Mouse (Mus musculus) skeletal muscle tissue, adult 2 months (tissue): Measurements from ENCODE around the gene Prkce.
A peak's percentile ranks its signal among the peaks of the same experiment; 100 is the strongest.
"Not testable (repeated sequence)": the region's sequence is repeated elsewhere in the genome, so short reads cannot be mapped to it uniquely, and the experiment has no call there.

ENCODE experiments used
- DNase-seq: peaks from one replicate; pipeline ENCODE4 v3.0.0-alpha.2; 2012; ENCODE audit warnings: low read depth, low spot score

Prkce gene

DNA sequence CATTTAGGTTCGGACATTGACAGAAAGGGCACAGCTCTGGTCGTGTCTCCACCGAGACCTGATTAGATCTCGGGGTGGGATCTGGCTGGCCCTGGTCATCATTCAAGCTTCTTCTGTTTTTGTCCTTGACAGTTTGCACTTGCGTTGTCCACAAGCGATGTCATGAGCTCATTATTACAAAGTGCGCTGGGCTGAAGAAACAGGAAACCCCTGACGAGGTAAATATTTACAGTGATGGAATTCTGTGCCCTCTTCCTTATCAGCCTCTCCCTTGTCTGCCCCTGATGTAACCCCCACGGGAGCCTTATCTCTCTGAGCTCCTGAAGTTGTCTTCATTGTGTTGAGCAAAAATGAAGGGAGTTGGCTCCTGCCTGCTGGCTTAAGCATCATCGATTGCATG, 309.1 kb downstream of the Prkce start:
- DNase-seq = no peak

DNA sequence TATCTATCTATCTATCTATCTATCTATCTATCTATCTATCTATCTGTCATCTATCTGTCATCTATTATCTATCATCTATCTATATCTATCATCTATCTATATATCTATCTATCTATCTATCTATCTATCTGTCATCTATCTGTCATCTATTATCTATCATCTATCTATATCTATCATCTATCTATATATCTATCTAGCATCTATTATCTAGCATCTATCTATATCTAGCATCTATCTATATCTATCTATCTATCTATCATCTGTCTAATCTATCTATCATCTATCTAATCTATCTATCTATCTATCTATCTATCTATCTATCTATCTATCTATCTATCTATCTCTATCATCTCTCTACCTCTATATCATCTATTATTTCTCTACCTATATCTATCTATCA, 309.8 kb downstream of the Prkce start:
- not testable (repeated sequence) for DNase-seq

DNA sequence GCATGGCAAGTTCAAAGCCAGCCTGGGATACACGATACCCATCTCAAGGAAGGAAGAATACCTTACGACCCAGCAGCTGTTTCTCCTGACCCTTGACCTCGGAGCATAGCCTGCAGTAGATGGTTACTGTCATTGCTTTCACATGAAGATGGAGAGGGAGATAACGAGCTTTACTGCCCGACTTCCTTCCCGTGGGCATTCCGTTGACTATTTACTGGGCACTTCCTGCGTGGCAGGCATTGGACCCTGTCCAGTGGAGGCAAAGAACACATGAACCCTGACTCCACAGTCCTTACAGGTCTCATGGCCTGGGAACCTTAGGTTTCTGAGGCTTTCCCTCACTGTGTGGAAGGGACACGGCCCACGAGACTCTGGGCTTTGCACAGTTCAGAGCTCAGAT, 311.8 kb downstream of the Prkce start:
- DNase-seq = no peak

DNA sequence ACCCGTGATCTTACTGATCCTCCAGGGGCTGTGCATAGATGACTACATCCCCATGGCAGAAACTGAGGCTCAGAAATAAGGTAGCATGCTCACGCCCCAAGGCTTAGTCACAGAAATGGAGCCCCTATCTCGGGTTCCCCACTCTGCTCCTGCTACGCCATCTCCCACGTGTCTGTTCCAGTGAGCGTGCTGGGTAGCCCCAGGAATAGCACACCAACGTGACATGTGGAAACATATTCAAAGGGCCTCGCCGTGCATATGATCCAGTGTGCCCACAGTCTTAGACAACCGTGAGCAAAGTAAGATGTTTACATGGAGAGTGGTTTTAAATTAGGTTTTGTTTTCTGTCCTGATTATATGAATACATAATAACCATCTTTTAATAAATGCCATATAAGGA, 315.1 kb downstream of the Prkce start:
- no peak for DNase-seq

DNA sequence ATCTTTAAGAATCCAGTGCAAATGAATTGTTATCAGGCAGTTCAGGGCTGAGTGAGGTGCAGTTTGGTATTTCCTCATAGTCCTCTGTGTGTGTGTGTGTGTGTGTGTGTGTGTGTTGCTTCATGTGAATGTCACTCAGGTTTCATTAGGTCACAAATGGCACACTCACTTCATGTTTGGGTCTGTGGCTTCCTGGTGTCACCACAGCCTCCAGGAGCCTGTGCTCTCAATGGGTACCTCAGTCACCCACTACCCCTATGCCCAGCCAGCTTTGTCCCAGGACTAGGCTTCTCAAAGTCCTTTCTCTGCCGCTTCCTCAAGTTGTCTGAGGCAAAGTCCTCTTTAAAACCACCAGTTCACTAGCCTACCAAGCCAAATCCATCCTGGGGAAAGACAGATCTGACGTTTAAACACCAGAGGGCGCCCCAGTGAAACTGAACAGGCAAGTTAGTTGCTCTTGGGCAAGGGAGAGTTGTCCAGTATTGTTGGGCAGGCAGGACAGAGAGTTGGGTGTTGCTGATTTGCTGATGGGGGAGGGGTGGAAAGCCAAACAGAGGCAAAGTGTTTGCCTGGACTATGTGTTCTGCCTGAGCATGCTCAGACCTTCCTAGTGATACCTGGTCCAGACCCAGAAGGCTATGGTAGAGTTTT, 316.6 kb downstream of the Prkce start:
- DNase-seq = peak; percentile 56

DNA sequence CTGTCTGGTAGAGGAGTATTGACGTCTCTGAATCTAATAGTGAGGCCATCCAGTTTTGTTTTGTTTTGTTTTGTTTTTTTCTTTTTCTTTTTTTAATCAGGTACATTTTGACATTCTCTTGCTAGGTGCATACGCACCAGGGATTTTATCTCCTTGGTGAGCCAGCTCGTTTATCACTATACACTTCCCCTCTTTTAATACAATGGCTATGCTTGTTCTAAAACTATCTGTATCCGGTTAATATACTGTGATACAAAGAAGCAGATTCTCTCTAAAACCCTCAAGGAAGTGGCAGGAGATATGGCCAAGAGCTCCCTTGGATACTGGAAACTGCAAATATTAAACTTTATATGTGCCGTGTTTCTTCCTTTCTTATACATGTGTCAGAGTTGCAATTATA, 319.1 kb downstream of the Prkce start:
- no peak for DNase-seq

DNA sequence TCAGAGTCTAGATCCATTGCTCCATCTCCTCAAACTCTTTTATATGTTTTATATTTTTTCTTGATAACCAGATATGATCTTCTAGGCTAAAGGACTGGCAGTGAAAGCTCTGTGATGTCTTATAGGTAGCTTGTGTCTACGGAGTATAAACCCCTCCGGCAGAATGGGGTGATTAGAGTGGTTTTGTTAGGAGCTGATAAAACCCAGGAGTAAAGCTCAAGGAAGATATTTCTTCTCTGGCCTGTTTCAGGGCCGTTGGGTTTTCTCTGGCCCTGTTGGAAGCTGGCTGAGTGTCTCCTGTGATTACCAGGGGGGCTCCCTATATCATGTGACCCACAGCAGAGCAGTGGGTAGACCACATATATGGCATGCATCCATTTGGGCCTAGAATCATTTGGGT, 319.9 kb downstream of the Prkce start:
- DNase-seq = no peak

DNA sequence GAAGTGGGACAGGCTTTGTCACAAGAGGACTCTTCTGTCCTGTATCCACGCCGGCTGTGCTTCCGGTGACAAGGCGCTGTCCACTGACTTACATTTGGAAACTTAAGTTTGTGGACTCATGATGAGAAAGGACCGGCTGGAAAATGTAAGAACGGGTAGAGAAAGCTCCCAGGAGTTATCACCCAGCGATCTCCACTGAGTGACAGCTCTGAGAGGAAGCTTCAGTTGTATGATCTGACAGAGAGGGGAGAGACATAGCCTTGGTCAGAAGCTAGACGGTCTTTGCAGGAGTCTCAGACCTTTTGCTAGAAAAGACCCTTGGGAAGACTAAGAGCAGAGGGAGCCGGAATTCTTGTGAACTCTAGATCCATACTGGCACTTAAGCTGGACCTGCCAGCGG, 322.2 kb downstream of the Prkce start:
- DNase-seq = no peak

DNA sequence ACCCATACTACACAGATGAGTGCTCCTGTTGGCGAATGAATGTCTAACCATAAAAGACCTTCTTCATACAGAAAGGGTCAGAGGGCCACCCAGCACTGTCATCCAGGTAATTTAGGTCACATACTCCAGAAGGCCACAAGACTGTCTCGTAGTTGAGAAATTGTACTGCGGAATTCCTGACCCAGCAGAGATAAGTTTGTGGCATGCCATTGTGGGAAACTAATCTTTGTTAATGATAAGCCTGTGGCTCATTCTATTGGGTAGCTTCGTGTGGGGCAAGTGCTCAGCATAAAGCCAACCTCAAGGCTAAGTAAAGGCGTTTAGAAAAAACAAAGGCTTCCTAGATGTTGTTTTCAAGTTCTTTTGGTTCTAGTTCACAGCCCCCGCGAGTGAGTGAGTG, 324.8 kb downstream of the Prkce start:
- no peak for DNase-seq

DNA sequence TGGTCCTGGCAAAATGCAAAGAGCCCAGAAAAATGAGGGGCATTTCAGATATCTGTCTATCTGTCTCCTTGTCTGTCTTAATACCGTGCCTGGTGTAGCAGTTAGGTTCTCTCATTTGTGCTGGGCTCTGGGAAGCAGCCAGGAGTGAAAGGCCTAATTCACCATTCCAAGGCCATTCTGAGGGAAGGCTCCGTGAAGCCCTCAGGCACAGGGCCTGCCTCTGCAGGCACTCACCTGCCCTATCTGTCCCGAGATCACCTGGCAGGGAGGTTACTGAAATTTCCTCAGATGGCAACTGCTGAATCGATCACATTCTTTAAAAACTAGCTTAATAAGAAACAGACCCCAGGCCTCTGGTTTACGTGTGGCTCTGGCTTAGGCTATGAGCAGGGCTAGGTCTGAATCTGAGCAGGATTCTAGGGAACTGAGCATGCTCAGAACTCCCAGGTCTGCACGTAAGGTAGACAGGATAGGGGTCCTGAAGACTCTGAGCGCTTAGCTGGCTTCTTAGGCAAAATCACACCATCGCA, 326.4 kb downstream of the Prkce start:
- DNase-seq = no peak

DNA sequence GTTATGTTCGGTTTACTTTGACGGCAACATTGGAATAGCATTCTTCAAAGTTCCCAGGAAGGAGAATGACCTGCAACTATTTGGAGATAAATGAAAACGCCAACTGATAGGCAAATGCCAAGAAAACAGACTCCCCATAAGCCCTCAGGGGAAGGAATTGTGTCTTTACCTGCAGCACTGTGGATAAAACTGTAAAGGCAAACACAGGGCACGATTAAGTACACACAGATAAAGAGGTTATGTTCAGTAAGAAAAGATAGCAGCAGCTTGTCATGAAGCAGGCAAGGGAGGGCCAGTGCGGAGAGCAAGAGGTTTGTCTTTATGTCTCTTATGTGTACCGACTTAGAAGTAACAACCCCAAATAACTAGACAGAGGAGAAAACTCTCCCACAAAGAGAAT, 326.9 kb downstream of the Prkce start:
- no peak for DNase-seq

DNA sequence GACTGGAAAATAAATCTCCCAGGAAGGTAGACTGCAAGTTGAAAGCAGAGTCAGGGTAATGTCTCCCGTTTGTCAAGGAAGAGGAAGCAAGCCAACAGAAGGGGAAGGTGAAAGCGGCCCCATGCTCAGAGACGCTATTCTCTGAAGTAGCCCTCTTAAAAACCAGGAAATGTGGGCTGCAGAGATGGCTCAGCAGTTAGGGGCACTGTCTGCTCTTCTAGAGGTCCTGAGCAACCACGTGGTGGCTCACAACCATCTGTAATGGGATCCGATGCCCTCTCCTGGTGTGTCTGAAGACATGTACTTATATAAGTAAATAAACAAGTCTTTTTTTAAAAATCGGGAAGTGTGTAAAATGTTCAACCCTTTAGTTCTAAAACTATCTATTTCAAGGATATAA, 327.3 kb downstream of the Prkce start:
- DNase-seq = no peak

DNA sequence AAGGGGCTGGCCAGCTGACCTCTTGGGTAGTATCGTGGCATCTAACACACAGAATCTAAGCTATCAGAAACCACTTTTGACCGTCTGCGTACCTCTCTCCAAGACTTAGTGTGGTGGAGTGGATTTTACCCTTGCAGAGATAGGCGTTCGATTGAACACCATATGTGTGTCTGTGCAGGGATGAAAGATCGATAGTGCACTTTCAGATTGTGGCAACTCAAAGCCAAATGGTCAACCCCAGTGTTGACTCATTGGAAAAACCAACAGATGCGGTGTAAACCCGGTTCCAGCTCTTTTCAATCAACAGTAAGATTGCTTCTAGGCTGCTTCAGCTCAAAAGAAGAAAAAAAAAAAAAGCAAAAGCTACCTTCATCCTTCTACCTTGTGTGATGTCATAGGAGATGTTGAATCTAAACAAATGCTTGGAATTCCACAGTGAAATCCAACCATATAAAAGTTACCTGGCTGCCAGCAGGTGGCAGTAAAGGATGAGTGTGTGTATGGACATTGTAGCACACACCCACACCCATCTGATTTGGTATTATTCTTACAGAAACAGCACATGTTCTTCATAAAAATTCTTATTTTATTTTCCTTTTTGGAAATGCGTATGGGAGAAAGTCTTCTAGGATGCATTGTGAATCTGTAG, 328.7 kb downstream of the Prkce start:
- no peak for DNase-seq

DNA sequence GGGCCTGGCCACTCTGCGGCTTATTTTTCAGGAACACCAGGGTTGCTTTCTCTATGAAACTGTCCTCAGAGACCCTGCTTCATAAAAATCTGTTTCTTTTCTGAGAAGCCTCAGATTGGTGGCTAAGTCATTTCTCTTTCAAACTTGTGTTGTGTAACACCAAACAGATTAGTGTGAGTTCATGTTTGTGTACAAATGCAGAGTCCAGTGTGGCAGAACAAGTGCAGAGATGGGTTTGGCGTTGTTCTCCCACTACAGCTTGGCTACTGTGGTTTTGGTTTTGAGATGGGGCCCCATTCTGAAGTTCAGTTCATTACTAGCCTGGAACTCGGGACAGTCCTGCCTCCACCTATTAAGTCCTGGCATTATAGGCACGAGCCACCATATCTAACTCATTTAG, 329.7 kb downstream of the Prkce start:
- no peak for DNase-seq

DNA sequence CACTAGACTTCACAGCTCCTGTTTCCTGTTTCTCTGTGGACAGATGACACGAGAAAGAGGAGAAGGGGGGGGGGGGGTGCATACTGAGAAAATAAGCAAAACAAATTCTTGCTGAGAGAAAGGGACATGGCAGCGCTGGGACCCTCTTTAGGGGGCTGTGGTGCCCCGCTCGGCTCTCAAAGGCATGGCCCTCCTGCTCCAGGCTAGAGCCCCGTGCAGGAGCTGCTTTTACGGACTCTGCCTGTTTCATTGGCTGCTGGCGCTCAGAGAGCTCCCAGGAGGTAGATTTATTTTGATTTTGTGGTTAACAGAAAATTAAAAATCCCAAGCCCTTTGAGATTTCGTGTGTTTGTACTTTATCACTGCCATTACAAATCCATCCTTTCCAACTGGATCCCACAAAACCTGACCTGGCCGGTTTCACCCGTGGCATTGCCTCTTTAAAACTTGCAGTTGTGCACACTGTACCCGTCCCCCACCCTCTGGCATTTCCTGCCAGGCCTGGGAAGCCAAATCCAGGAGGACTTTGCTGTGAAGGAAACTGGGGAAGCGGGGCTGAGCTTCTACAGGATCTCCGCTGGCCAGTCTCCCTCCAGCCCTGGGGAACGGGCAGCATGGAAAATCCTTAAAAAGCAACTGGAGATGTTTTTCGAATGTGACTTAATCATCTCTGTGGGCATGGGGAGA, 331.9 kb downstream of the Prkce start:
- DNase-seq = peak; percentile 27

DNA sequence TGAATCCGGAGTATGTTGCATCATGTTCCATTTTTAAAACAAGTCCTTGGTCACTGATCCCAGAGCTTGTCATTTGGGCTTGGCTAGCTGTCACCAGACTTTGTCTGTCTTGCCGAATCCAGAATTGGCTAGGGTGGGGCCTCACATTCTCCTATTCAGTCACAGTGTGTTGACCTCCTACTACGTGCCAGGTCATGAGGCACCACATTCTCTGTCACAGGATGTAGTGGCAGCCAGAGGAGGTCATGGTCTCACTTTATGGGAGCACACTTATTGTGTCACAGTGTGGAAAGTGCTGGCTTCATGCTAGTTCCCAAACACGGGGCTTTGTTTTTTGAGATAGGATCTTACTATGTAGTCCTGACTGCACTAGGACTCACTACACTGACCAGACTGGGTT, 333.8 kb downstream of the Prkce start:
- DNase-seq = no peak

DNA sequence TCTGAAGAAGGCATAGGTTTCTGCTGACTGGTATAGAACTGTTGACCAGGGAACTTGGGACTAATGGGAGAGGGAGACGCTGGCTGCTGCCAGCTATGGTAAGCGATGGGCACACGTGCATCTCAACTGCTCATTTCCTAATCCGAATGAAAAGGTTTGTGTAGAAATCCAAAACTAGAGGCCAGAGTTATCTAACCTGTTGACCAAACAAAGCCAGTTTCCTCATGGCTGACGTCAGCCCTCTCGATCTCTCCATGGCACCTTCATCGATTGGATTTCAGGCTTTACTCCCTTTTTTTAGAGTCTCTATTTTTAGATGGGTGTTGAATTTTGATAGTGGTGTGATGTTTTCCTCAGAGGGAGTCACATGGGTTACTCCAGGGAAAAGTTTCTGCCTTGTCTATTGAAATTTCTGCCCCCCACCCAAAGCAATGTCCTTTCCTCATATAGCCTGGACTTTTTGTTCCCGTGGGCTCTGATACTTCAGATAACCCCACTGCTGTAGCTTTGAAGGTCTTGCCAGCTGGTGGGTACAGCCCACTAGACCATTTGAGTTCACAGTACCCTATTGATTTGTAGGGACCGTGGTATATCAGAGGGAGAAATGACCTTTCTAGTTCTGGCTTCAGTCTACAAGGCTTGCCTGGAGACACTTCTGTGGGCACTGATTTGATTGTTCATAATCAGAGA, 335.8 kb downstream of the Prkce start:
- no peak for DNase-seq

DNA sequence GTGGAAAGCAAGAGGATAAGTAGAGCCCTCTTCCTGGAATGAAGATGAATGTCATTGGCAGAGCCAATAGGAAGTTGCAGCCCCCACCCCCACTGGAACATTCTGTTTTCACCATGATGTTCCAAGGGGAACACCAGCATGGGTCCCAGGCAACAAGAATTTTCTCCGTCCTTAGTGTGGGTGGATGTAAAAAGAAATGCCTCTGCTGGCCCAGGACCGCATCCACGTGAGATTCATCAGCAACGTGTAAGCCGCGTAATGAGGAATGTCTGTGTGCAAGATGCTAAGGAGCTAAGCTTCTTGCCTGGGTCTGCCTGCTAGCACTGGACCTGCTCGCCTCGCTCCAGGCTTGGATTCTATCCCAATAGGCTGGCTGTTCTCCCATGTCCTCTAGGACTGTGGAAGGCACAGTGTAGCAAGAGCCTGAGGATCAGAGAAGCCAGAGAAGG, 337.6 kb downstream of the Prkce start, which contains the start of gene Gm10309:
TSS of gene Gm10309 (minus strand) at position 50 of the 449 bp plus-strand sequence.
- DNase-seq = peak; percentile 69

DNA sequence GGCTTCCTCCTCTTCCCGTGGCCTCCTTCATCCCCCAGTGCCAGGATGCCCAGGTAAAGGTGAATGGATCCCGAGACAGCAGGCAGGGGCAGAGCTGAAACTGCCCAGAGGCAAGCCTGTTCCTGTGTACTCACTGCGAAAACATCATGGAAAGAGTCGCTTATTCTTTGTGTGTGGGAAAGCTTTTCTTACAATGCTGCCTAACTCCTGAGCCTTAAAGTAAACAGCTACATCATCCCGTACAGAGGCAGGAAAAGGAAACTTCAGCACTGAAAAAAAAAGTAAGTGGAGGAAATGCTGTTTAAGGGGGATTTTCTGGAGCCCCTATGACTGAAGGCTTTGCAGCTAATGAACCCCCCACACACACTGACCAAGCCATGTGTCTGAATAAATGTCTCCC, 339.3 kb downstream of the Prkce start:
- no peak for DNase-seq

DNA sequence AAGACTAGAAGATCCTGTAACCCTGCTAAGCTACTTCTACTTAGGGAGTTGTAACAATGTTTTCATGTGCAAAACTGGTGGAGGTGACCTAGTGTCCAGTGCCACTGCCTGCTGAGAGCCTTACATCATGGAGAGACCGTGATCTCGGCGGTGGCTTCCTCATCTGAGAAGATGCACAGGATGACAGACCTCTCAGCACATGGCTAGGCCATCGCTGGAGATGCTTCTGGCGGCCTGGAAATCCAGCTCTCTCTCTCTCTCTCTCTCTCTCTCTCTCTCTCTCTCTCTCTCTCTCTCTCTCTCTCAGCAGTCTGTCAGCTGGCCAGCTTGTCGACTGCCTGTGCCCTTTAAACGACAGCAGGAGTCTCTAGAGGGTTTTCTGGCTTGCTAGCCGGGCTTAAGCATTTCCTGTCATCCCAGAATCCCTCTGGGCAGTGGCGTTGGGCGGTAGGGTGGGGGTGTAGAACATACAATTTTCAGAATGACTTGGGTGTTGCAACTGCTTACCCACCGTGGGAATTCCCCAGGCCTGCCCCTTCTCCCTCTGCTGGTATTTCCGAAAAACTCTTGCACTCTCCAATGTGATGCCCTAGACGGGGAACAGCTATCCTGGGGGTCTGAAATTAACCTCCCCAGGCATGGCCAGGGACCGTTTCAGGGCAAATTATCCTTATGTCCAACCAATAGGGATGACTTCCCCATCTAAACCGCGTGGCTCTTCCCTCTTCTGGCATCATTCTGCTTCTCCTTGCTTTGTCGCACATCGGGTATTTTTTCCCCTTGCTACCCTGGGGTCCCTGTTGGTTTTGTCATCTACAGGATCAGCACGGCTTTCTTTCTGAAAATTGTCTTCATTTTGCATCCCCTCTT, 340.0 kb downstream of the Prkce start:
- DNase-seq = peak; percentile 55

DNA sequence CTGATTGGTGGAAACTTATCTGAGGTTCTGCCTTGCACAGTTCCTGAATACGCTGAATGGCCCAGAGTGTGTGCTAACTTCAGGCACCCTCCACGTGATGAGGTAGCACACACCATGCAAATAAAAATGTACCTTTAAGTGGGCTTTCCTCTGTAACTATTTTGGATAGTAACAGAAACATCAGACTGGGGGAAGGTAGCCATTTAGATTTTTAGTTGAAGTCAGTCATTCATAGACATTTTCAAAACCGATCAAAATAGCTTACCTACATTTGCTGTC, 340.6 kb downstream of the Prkce start:
- DNase-seq = no peak
